Mouse (Mus musculus) layer of hippocampus, adult 9-11 months (tissue): ENCODE data around the gene Thsd7a.

Experiments used
- DNase-seq: peaks from one replicate; pipeline ENCODE4 v3.0.0; 2022

Gene Thsd7a

GRCm38 (mm10) chr6:12500888-12501287 is 248.3 kb downstream of the Thsd7a start:
- DNase-seq, result no peak

- DNase-seq, result no peak
These were observed 249.3 kb downstream of the Thsd7a start for GRCm38 (mm10) chr6:12499866-12500265.

- no peak for DNase-seq
These were observed 255.6 kb downstream of the Thsd7a start for GRCm38 (mm10) chr6:12493571-12493970.

GRCm38 (mm10) chr6:12488882-12489281 is 260.3 kb downstream of the Thsd7a start:
- no peak for DNase-seq

- DNase-seq, result no peak
These were observed 267.6 kb downstream of the Thsd7a start for GRCm38 (mm10) chr6:12481527-12482163.

GRCm38 (mm10) chr6:12478359-12478758 is 270.9 kb downstream of the Thsd7a start:
- DNase-seq, result peak; percentile 73

- DNase-seq, result no peak
These were observed 278.3 kb downstream of the Thsd7a start for GRCm38 (mm10) chr6:12470935-12471334.

- DNase-seq, result no peak
These were observed 281.7 kb downstream of the Thsd7a start for GRCm38 (mm10) chr6:12467339-12468124.

GRCm38 (mm10) chr6:12458841-12459240 is 290.4 kb downstream of the Thsd7a start:
- DNase-seq, result no peak

GRCm38 (mm10) chr6:12457451-12457850 is 291.8 kb downstream of the Thsd7a start:
- DNase-seq, result no peak

GRCm38 (mm10) chr6:12454876-12455485 is 294.2 kb downstream of the Thsd7a start:
- DNase-seq, result no peak

GRCm38 (mm10) chr6:12454132-12454531 is 295.1 kb downstream of the Thsd7a start:
- DNase-seq, result no peak

- no peak for DNase-seq
These were observed 300.4 kb downstream of the Thsd7a start for GRCm38 (mm10) chr6:12448851-12449250.

GRCm38 (mm10) chr6:12445486-12445885 is 303.7 kb downstream of the Thsd7a start:
- no peak for DNase-seq

GRCm38 (mm10) chr6:12439561-12439960 is 309.6 kb downstream of the Thsd7a start:
- DNase-seq, result no peak

- DNase-seq, result no peak
These were observed 330.1 kb downstream of the Thsd7a start for GRCm38 (mm10) chr6:12419070-12419469.

- no peak for DNase-seq
These were observed 332.2 kb downstream of the Thsd7a start for GRCm38 (mm10) chr6:12416976-12417375.

GRCm38 (mm10) chr6:12404441-12404840 is 344.8 kb downstream of the Thsd7a start:
- DNase-seq, result no peak

GRCm38 (mm10) chr6:12402996-12403395 is 346.2 kb downstream of the Thsd7a start:
- DNase-seq, result no peak

- DNase-seq, result no peak
These were observed 351.3 kb downstream of the Thsd7a start for GRCm38 (mm10) chr6:12397776-12398522.

- DNase-seq, result no peak
These were observed 355.4 kb downstream of the Thsd7a start for GRCm38 (mm10) chr6:12393574-12394380.

GRCm38 (mm10) chr6:12386731-12387130 is 362.5 kb downstream of the Thsd7a start:
- no peak for DNase-seq
